Mouse (Mus musculus) CH12.LX (cell line): ENCODE measurements around the gene Pias4.

Experiments
- BHLHE40 ChIP-seq: IDR thresholded peaks from 2 replicates; pipeline ENCODE4 v1.6.1; 2011; ENCODE audit warnings: mild to moderate bottlenecking, low read depth, low read length, improper control_type of control experiment
- CTCF ChIP-seq, 2 experiments: IDR thresholded peaks in 1 of 2; conservative IDR thresholded peaks in 1 of 2; 2 replicates each; pipeline ENCODE4 v1.5.1; 2011 to 2012; ENCODE audit warnings: low read depth in 2 of 2, low read length in 2 of 2, improper control_type of control experiment in 1 of 2, inconsistent platforms in 1 of 2, mild to moderate bottlenecking in 1 of 2, moderate library complexity in 1 of 2
- ELF1 ChIP-seq: IDR thresholded peaks from 2 replicates; pipeline ENCODE4 v1.6.1; 2014; ENCODE audit warnings: low read depth, mild to moderate bottlenecking, inconsistent platforms, low read length, improper control_type of control experiment
- HCFC1 ChIP-seq: IDR thresholded peaks from 2 replicates; pipeline ENCODE4 v1.6.1; 2012; ENCODE audit warnings: low read depth, mild to moderate bottlenecking, inconsistent platforms, low read length, improper control_type of control experiment
- MAX ChIP-seq: IDR thresholded peaks from 2 replicates; pipeline ENCODE4 v1.6.1; 2011; ENCODE audit warnings: low read length, improper control_type of control experiment
- MAZ ChIP-seq: IDR thresholded peaks from 2 replicates; pipeline ENCODE4 v1.6.1; 2012; ENCODE audit warnings: low read depth, mild to moderate bottlenecking, inconsistent platforms, low read length, improper control_type of control experiment, moderate library complexity
- POLR2A ChIP-seq: IDR thresholded peaks from 2 replicates; pipeline ENCODE4 v1.6.1; 2011; ENCODE audit warnings: low read depth, mild to moderate bottlenecking, improper control_type of control experiment, low read length
- TCF12 ChIP-seq: IDR thresholded peaks from 2 replicates; pipeline ENCODE4 v1.6.1; 2014; ENCODE audit warnings: low read depth, mild to moderate bottlenecking, inconsistent platforms, low read length, improper control_type of control experiment
- UBTF ChIP-seq: IDR thresholded peaks from 2 replicates; pipeline ENCODE4 v1.6.1; 2012; ENCODE audit warnings: low read depth, mild to moderate bottlenecking, inconsistent platforms, low read length, improper control_type of control experiment, moderate library complexity
- ZMIZ1 ChIP-seq: IDR thresholded peaks from 2 replicates; pipeline ENCODE4 v1.6.1; 2012; ENCODE audit warnings: low read depth, mild to moderate bottlenecking, inconsistent platforms, low read length, improper control_type of control experiment
- ZNF384 ChIP-seq: IDR thresholded peaks from 2 replicates; pipeline ENCODE4 v1.6.1; 2012; ENCODE audit warnings: low read depth, low read length, improper control_type of control experiment, inconsistent platforms

DNA sequence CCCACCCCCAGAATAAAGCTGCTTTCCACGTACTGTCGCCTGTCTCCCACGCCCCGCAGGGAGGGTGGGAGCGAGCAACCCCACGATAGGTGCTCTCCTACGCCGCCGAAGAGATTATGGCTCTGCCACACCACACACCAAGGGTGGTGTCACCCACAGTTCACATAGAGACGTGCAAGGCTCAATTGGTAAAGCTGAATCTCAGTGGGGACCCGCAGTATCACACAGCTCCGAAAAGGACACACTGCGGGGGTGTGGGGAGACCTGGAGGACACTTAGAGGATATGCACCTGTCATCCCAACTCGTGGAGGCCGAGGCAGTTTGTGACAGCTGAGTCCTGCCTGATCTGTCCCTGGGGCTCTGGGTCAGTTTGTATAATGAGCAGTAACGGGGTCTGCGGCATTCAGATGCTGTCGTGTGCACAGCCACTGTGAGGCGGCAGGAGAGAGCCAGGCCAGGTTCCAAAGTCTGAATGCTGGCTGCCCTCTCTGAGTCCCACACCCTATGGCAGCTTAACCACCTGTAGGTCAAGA is 25.3 kb upstream of the Pias4 start:
- no peak for TF ChIP-seq ZNF384
- no peak for TF ChIP-seq TCF12
- TF ChIP-seq ELF1 = no peak
- TF ChIP-seq MAX = no peak
- no peak for TF ChIP-seq BHLHE40
- TF ChIP-seq CTCF (conservative IDR thresholded peaks at IDR 0.05 in 1 of 2, IDR thresholded peaks at IDR 0.05 in 1 of 2; ENCODE audit: low read depth in 2 of 2, low read length in 2 of 2) = no peak
- TF ChIP-seq HCFC1 = no peak
- TF ChIP-seq POLR2A = no peak
- no peak for TF ChIP-seq MAZ
- TF ChIP-seq ZMIZ1 = no peak
- TF ChIP-seq UBTF = no peak
